Mouse (Mus musculus) mesoderm, embryonic 11.5 days (tissue): ENCODE data around the gene Snrnp48.
A peak's percentile ranks its signal among the peaks of the same experiment; 100 is the strongest.

Source experiments
- DNase-seq: peaks from one replicate; pipeline ENCODE4 v3.0.0-alpha.2; 2012; ENCODE audit warnings: low read depth, low spot score

The Snrnp48 gene

DNA sequence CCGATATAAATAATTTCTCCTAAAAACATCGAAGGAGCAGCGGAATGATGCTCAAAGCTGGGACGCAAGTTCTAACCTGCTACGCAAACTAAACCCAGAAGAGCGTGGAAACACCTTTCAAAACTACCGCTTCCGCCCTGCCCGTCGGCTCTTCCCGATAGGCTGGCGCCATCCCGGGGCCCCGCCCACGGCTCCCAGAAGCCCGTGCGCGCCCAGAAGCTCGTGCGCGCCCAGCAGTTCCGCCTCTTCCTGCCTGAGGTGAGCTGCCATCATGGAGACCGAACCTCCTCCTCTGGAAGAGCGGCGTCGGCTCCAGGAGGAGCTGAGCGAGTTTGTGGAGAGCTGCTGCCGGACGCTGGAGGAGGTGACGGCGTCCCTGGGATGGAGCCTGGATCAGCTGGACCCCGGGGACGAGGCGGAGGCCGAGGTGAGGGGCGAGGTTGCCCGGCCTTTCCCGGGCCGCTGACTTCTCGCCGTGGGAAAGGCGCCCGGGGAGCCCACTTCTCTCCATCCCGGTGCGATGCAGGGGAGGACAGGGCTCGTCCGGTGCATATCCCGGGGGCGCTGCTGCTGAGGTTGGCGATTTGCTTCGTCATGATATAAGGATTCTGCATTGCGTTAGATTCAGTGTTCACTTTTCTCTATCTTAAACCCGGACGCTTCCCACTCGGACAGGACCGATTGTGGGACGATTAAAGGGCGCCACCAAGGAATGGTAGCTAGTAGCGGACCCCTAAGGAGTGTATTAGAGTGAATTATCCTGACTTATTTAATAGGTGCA is at the start of gene Snrnp48:
Gene Snrnp48, plus strand, starts transcription at position 237 of the 781 bp plus-strand sequence.
- peak; percentile 90 for DNase-seq

DNA sequence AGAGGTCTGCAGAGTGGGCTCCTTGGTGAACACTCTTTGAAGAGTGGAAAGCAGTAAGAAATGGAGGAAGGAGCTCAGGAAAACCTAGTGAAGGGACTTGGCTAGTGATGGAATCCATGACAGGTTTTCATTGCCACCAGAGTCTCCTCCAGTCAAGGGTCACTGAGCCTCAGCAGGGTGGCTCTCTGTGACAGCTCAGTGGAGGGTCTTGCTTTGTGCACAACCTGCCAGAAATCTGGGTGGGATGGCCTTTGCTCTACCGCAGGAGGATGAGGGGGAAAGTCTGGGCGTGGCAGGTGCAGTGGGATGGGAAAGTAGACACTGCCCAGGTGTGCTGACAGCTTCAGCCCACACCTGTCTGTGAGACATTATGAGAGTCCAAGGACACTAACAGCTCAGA is 49.2 kb upstream of the Snrnp48 start:
- peak; percentile 66 for DNase-seq

DNA sequence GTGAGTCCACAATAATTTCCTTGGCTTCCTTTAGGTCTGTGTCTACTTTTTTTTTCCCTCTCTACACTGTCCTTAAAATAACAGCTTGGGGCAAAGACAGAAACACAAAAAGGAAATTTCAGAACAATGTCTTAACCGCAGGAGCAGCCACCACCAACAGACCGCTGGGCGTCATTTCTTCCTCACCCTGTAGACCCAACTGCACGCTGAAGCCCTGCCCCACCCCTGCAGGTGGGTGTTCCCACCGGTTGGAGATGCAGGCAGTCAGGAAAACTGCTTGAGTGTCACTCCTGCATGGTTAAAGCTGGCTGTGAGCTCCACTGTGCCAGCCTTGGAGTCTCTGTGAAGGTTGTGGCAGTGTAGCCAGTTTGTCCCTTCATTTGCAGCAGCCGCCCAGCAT is 47.1 kb upstream of the Snrnp48 start:
- DNase-seq = no peak

DNA sequence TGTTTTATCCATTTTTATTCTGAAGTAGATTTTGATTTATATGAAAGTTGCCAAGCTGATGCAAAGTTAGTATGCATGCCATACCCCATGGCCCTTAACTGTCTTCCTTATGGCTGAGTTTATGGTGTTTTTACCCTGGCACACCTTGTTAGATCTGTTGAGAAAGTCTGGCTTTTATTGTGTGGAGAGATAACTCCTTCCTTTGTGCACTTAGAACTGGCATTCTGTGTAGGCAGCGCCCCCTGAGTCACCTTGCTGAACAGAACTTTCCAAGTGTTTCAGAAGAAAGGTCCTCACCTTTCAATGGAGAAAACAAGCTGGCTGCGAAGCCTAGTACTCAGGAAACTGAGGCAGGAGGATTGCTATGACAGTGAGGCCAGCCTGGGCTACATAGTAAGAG is 42.7 kb upstream of the Snrnp48 start:
- DNase-seq = no peak

DNA sequence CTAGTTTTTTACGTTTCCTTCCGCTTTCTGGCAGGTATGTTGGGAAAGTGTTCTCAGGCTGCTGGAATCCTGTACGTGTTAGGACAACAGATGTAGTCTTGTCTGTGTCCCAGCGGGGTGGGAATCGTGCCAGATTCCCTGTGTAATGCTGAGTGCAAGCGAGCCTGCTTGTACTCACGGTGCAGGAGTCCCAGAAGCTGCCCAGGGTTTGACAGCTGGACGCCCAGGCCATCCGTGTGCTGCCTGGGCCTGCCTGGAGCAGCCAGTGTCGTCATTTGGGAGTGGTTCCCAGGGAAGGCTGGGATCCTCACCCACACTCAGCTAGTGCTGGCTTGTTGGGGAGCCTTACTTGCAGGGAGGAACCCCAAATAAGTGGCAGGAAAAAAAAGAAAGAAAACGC is 42.1 kb upstream of the Snrnp48 start:
- no peak for DNase-seq

DNA sequence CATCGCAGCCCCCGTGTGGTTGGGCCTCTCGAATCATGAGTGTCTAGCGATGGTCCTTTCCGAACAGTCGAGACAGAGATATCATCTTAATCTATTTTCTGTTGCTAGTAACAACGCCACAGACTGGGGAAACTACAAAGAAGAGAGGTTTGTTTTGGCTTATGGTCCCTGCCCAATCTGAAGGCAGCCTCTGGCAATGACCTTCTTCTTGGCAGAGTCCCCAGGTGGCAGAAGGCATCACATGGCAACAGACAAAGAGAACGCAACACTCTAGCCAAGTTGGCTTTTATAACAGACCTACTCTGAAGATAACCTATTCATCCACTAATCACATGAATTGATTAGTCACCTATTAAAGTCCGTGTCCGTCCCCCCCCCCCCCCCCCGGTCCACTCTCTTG is 39.8 kb upstream of the Snrnp48 start:
- no peak for DNase-seq

DNA sequence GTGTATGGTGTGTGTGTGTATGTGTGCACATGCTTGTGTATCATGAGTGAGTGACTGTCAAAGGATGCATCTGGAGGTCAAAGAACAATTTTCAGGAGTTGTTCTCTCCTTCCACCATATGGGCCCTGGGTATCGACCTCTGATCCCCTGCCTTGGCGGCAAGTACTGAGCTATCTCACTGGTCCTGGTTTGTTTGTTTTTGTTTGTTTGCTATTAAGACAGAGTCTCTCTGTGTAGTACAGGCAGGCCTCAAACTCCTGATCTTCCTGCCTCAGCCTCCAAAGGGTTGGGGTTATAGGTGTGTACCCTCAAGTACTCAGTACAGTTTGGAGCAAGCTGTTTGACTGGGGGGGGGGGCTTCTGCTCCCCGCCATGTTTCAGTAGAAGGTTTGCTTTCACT is 37.7 kb upstream of the Snrnp48 start:
- DNase-seq = no peak

DNA sequence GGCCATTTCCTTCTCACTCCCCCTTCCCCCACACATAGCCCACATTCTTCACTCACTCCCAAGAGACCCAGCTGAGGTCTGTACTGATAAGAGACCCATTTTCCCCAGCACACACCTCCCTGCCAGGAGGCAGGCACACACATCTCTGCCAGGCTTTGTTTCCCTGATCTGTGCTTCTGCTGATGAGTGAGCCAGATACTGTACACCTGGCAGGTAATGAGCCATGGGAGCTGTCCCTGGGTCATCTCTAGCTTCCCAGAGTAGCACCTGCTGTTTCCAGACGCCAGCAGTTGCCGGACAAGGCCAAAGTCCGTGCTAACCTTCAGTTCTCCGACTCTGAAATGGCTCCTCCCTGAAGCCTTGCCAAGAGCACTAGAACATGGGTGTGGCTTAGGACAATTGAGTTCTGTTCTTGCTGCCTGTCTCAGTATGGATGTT is 34.0 kb upstream of the Snrnp48 start:
- DNase-seq = no peak

DNA sequence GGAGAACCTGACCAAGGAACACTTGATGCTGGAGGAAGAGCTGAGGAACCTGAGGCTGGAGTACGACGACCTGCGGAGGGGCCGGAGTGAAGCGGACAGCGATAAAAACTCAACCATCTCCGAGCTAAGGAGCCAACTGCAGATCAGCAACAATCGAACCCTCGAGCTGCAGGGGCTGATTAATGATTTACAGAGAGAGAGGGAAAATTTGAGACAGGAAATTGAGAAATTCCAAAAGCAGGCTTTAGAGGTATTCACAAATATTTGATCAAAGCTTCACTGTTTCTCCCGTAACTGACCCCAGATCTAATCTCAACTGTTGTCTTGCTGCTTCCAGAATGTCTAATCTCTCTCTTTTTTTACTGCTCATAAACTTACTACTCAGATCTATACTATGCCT is 11.3 kb upstream of the Snrnp48 start:
- no peak for DNase-seq

DNA sequence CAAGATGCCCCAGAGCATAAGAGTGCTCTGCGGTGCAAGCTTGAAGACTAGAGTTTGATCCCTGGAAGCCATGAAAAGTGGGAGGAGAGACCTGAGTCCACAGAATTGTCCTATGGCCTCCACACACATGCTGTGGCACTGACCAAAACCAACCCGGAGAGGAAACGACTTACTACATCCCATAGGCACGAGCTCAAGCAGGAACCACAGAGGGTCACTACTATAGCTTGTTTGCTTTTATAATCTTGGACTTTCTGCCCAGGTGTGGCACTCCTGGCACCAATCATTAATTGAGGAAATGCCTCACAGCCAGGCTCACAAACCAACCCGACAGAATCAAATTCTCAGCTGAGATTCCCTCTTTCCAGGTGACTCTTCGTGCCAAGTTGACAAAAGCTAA is 3.3 kb upstream of the Snrnp48 start:
- DNase-seq = no peak

DNA sequence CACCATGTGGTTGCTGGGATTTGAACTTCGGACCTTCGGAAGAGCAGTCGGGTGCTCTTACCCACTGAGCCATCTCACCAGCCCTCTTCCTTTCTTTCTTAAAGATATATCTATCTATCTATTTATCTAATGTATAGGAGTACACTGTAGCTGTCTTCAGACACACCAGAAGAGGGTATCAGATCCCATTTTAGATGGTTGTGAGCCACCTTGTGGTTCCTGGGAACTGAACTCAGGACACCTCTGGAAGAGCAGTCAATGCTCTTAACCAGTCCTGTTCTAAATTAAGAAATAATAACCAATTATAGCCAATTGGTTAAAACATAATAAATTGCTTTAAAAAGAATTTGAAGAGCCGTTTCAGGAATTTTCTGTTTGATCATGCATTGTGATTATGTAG is 567 bp upstream of the Snrnp48 start:
- no peak for DNase-seq

DNA sequence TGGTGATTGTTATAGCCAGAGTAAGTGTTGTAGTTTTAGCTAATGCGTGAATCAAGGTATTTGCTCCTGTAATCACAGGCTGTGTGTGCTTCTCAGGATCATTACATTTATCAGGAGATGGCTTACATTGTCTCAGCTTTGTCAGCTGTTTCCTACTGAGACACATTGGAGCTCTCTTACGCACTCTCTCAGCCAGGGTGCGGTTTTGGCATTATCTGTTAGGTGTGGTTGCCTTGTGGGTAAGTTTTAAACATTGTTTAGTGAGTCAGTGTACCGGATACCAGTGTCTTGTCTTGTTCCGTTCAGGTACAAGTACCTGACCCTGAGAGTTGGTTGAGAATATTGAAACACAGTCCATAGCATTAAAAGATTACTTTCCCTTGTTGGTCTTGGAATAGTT is 6.4 kb downstream of the Snrnp48 start:
- DNase-seq = no peak

DNA sequence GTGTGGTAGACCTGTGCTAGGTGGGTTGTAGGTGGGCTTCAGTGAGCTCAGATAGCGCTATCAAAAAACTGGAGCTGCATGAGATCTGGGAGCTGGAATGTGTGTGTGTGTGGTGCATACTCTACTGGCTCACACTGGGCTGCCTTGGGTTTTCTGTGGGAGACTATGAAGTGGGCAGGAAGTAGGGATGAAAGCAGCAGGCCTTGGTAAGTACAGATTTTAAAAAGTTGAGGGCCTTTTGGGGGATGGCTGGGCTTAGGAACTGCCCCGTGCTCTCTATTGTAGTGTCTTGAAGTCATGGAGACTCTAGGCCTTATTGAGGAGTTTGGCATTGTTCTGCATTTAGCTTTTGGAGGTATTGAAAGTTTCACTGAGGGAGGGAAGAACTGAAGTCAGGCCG is 13.9 kb downstream of the Snrnp48 start:
- DNase-seq = no peak

DNA sequence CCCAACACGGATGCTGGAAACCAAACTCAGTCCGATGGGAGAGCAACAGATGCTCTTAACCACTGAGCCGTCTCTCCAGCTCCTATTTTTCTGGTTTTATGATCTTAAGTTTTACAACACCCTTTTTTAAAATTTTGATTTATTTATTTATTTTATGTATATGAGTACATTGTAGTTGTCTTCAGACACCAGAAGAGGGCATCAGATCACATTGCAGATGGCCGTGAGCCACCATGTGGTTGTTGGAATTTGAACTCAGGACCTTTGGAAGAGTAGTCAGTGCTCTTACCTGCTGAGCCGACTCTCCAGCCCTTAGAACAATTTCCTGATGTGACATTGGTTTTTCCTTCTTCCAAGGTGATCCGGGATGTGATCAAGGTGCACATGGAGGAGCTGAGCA is 15.6 kb downstream of the Snrnp48 start:
- DNase-seq = no peak

DNA sequence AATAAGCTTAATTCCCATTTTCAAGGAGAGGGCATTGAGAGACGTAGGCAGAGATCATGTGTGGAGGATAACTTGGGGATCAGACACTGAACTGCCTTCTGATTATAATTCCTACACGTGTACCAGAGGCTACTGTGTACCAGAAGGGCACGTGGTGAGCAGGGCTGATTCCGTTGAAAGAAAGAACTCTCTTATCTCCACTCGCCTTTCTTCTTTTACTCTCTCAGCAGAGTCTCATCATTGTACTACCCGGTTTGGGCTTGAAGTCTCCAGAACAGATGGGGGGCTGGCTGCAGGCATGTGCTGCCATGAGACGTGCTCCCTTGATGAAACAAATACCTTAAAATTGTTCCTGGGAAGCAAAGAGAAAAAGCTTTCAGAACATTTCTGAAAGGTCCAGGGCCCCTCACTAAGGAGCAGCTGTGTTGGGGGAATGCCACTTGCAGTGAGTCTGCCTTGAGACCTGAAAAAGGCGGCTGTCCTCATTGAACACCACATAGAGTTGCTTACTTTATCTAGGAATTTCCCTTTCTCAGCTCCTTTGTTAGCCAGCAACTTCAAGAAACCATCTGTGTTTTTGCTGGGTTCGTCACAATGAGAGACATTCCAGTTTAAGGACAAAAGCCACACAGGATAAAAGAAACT is 25.6 kb downstream of the Snrnp48 start:
- no peak for DNase-seq

DNA sequence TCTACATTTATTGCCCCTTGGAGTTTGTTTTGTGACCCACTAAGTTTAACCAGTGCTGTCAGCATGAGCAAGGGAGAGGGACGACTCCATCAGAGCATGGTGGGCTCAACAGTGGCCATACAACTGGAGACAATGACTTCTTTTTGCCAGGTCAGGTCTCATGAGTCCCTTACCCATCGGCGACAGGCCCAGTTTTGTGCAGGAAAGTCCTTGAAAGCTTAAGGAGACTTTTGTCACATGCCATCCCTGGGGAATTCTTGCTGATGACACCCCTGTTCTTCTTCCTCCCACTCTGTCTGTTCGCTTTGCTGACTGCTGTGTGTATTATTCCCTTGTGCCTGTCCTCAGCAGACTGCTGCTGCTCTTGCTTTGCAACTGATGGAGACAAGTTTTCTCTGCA is 27.7 kb downstream of the Snrnp48 start:
- no peak for DNase-seq

DNA sequence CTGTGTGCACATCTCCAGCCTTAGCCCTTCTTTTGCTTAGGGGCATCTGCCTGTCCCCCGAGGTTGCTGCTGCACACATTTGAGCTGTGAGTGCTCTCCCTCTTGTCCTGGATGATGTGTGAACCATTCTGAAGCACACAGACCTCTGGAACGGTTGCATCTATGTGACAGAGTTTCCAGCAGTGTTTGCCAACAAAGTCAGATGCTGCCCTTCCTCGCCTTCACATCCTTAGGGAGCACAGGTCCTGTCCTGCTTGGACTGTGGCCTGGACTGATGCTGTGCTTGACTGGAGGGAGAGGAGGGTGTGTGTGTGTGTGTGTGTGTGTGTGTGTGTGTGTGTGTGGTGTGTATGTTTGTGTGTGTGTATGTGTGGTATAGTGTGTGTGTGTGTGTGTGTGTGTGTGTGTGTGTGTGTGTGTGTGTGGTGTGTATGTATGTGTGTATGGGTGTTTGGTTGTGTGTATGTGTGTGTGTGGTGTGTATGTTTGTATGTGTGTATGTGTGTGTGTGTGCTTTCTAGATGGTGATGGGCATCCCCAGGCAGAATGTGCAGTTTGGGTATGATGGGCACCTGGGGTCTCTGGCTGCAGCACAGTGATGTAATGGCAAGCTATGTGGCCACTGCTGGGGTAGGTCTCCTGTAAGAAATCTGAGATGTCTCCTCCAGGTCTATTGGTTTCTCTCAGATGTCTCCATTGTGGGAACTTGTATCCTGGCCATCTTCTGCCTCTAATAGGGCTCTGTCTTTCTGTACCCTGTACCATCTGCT is 28.3 kb downstream of the Snrnp48 start:
- no peak for DNase-seq

DNA sequence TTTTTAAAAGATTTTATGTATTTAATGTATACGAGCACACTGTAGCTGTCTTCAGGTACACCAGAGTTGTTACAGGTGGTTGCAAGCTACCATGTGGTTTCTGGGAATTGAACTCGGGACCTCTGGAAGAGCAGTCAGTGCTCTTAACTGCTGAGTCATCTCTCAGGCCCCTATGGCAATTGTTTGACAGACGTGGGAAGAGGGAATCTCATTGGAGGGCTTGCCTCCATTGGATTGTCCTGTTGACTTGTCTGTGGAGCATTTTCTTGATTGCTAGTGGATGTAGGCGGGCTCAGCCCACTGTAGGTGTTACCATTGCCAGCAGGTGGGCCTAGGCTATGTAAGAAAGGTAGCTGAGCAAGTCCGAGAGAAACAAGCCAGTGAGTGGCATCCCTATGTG is 29.9 kb downstream of the Snrnp48 start:
- DNase-seq = no peak

DNA sequence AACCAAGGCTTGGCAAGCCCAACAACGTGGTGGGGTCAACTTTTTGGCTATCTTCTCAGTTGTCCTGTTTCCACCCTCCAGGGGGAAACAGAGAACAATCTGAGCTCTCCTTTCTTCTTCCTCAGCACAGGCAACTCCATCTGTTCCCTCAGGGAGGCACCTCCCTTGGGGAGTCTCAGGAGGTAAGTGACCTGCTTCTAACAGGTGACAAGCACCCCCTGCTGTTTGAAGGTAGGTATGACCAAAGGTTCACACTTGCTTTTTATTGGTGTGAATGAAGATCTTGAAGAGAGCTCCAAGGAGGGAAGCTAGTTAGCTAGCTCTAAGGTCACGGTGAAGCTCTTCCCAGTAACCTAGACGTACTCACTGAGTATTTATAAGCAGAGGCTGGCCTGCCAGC is 30.6 kb downstream of the Snrnp48 start:
- DNase-seq = no peak

DNA sequence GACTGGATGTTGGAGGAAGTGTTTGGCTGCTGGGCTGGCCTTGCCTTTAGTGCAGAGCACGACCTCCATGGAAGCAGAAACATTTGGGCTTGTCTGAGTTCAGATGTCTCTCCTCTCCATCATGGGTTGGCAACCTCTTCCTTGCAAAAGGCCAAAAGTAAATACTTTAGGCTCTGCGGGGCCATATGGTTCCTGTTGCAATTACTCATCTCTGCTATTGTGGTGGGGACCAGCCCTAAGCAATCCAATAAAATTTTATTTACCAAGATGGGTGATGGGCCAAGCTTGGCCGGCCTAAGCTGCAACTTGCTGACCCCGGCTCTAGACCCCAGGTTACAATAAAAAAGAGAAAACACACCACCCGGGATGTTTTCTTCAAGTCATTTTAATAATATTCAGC is 43.4 kb downstream of the Snrnp48 start:
- no peak for DNase-seq

DNA sequence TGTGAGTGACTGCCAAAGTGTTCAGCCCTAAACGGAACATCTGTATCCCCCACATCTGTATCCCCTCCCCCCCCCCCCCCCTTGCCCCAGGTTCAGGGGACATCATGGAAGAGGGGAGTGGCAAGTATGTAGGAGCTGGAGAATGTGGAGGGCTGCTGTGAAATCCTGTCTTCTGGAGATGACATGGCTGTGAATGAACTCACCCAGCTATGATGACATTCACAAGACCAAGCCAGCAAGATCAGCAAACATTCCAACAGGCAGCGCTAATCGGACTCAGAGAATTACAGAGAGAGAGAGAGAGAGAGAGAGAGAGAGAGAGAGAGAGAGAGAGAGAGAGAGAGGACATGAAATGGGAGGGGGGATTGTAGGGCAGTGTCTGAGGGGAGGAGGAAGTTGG is 46.5 kb downstream of the Snrnp48 start:
- DNase-seq = no peak

DNA sequence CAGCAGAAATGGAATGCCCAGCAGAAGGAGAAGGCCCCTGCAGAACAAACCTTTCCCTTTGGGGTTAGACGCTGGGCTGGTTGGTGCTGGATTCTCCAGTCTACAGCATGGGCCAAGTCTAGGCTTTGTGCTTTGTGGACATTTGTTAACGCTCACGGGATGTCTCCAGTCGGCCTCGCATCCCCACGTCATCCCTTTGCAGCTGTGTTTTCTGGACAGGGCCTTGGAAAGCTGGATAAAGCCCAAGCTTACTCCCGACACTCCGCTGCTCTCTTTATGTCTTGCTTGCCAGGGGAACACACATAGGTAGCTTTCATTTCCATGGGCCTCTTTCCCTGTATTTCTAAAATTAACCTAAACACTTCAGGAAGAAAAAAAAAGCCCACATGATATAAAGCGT is 49.0 kb downstream of the Snrnp48 start:
- no peak for DNase-seq

DNA sequence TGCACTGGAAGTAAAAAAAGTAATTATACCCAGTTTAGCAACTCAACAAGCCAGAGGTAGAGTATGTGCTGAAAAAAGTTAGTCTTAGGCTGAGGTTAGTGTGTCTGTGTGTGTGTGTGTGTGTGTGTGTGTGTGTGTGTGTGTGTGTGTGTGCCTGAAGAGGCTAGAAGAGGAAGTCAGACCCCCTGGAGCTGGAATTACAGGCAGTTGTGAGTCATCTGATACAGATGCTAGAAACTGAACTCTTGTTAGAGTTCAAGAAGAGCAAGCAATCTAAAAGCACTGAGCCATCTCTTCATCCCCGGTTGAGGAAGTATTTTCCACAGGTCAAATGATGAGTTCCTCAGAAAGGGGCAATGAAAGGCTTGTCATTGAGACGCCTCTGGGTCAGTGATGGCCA is 54.2 kb downstream of the Snrnp48 start:
- DNase-seq = no peak
